Mouse (Mus musculus) adrenal gland, postnatal 36 days (tissue): ENCODE measurements around the gene Galnt4. TPM values are rescaled to one million over a fixed set of nuclear protein-coding genes. Genes with fewer than 3 reads are reported as not detected.
A peak's percentile ranks its signal among the peaks of the same experiment; 100 is the strongest.

ENCODE experiments used
- DNase-seq, 2 experiments: peaks; one replicate each; pipeline ENCODE4 v3.0.0; 2021; ENCODE audit warnings: mixed read lengths in 1 of 2
- total RNA-seq, 2 experiments: library from RNA; stranded (reverse); gene quantifications; 2 replicates each; pipeline ENCODE4 v1.2.3; 2021

Gene Galnt4
- total RNA-seq, 2 experiments from 2014 or later: 6.0 to 7.1 TPM

DNA sequence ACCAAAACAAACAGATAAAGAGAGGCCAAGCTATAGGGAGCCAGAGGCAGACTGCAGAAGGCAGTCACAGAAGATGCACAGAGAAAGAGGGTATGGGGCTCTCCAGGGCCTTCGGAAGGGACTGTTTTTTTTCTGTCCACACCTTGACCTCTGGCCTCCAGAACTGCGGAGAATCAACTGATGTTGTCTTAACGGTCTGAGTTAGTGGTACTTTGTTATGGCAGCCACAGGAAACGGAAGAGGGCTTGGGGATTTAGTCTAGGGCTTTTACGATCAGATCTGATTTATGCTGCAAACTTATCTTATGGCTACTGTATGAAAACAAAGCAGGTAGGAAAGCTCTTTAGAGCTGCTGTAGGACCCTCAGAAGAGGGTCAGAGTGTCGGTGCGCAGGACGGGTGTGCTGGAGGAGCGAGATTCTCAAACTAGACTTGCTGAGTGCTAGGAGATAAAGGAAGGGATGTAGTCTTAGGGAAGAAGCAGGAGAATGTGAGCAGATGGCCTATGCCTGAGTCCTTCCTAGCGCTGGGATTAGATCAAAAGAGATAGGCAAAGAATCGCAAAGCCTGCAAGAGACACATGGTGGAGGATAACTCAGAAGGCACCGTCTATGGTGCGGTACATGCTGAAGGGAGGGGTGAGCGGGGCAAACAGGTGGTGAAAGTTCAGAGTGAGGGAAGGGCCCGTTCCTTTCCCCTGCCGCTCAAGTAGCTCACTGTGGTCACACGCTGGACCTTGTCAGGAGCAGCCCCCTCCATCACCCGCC, 7.7 kb downstream of the Galnt4 start:
- no peak for DNase-seq

DNA sequence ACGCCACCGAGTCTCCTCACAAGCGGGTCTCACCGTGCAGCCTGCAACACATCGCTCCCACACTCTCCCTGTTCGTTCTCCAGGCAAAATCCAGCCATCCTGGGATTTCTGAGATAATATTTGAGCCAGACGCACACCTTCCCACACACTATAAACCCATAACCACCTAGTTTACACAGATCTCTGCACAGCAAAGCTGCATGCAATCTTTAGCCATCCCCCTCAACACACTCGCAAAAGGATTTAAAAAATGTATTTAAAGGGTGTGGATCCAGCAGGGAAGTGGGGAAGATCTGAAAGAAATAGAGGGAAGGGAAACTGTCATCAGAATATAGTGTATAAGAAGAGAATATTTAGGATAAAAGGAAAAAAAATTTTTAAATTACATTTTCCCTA, 8.3 kb downstream of the Galnt4 start:
- no peak for DNase-seq

DNA sequence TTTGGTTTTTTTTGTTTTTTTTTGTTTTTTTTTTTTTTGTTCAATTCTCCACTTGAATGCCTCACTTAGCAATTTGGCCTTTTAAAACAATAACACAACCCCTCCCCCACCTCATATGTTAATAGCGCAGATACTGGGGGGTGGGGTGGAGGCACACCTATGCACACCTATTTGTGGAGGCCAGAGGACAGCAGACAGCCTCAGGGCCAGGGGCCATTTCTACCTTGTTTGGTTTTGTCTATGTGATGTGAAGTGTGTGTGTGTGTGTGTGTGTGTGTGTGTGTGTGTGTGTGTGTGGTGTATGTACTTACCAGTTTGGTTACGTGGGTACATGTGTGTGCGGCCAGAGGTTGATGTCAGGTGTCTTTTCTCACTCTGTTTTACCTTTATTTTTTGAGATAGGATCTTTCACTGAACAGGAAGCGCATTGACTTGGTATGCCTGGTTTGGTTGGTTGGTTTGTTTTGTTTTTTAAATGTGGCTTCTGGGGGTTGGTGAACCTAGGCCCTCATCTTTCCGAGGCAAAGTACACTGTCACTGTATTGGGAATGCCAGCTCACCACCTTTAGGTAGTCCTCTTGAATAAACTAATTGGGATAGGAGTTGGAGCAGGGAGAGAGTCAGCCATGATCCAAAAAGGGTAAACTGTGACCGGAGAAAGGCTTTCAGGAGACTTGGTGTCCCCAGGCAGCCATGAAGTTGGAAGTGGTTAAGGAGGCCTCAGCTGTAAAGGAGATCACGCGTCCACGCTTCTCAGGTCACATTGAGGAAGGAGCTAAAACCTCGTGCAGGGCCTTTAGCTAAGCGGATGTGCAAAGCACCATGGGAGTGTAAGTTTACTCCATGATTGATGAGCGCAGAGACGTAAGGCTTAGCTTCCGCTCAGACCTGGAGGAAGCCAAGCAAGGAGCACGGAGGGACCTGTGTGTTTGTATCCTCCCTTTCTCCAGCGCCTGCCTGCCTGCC, 9.0 kb downstream of the Galnt4 start:
- DNase-seq: no peak

DNA sequence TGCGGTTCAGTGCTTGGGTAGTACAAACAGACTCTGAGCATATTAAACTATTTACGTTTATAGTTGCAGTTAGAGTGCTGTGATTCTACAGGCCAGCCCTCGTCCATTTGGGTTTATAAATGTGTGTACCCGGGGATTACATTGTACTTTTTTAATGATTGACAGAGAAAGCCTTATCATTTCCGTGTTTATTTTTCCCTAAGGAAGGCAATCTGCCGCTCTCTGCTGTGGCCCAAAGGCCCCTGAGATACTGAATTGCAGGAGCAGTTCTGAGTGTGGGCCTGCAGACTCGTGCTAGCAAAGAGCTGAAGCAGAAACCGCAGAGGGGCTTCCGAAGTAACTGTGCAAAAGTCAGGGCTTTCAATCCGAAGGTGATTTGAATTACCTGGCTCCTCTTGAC, 9.9 kb downstream of the Galnt4 start:
- no peak for DNase-seq

GRCm38 (mm10) chr10:99118697-99119096, 10.7 kb downstream of the Galnt4 start:
- no peak for DNase-seq

GRCm38 (mm10) chr10:99119471-99119870, 11.5 kb downstream of the Galnt4 start:
- no peak for DNase-seq

- DNase-seq: no peak
Observed at GRCm38 (mm10) chr10:99126225-99126624, 18.3 kb downstream of the Galnt4 start, which contains the start of gene Phxr2. Gene Phxr2 (minus strand): TSS chr10:99126325.

GRCm38 (mm10) chr10:99126954-99127353, 19.0 kb downstream of the Galnt4 start:
- no peak for DNase-seq

GRCm38 (mm10) chr10:99127691-99128261, 19.8 kb downstream of the Galnt4 start:
- DNase-seq: no peak

- DNase-seq: no peak
Observed at GRCm38 (mm10) chr10:99130611-99131010, 22.7 kb downstream of the Galnt4 start.

- no peak for DNase-seq
Observed at GRCm38 (mm10) chr10:99131298-99131697, 23.3 kb downstream of the Galnt4 start.

DNA sequence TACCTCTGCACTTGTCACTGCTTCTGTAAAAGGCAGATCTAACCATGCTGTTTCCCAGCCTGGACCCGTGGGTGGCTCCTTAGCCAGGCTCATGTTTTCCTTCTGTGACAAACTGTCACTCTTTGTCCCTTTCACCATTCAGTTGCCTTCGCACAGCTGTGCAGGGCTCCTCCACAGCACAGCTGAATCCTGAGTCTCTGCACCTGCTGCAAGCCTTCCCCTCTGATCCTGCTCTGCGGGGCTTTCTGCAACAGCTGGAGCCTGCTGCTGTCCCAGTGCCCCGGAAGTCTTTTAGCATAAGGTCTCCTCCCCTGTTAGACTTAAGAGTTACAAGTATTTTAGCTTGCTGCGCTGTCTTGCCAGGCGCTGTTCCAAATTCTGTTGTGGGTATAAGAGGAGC, 24.2 kb downstream of the Galnt4 start:
- no peak for DNase-seq

DNA sequence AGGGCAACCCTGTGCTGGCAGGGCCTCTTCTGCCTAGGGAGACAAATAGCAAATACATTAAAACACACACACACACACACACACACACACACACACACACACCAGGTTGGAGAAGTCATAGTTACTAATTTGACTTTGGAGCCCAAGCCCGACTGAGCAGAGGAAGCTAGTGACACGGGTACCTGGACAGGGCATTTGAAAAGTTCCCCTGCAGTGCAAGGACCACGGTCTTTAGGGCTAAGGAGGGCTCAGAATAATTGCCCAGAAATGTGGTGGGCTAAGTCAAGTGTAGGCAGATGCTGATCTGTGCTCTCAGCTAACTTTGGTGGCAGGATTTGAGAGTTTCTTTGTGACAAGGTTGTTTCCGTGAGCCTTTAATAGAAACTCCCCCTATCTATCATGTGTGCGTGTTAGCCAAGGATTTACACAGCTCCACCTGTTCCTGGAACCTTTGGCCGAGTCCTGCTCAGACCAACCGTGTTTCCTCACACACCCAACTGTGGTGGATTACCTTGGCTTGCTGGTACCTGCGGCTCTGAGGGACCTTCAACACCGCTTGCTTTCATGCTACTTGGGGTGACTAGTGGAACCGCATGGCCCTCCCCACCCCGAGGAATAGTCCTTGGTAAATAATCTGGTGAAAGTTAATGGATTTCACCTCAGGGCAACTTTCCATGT, 24.8 kb downstream of the Galnt4 start:
- no peak for DNase-seq

DNA sequence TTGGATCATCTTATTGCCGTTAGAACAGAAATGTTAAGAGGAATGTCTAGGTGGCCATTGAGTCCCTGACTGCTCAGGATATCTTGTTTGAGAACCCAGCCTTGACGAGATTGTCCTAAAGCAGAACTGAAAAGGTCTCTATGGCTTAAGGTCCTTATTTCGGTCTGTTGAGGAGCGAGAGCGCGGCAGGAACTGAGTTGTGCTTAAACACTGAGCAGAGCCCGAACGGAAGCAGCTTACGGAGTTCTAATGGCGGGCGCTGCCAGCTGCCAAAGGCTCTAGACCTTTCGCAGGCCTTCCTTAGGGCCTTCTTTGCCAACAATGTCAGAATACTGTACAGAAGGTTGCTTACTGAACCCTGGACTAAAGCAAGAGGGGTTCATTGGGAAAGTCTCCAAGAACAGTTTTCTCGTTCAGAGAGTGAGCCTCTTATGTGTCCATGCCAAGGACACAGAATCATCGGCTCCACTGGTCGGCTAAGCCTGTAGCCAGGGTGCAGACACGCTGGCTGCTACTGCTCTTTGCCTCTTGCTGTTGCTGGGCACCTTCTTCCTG, 25.4 kb downstream of the Galnt4 start:
- no peak for DNase-seq

GRCm38 (mm10) chr10:99136337-99136736, 28.4 kb downstream of the Galnt4 start:
- DNase-seq: peak; percentile 27 to 48

DNA sequence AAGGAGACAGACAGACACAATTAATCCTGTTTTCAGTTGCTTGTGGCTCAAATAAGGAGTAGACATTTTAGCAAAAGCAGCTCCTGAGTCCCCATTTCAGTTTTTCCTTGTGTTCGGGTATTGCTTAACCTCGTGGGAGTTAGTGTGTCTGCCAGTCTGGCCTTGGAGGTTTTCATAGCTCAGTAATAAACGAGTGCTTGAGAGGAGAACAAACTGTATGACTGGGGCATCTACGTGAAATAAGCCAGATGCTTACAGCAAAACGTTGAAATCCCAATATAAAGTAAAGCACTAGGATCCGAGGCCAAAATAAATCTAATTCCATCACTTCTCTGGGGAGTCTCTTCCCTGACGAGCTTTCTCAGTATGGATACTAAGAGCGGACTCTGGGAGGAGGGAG, 37.7 kb downstream of the Galnt4 start:
- no peak for DNase-seq

DNA sequence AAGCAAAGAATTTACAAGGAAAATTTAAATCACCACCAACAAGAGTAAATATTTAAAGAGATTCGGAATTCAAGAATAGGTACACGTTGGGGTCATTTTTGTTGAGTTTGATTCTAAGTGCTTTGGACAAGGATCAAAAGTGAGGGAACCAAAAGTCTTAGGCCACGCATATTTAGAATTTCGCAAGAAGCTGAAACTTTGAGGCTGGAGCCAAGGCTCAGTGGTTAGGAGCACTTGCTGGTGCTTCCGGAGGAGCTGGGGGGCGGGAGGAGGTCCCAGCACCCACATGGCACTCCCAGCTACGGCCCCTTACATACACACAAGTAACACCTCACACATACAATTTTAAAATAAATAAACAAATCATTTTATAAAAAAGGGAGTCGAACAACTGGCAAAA, 38.6 kb downstream of the Galnt4 start:
- no peak for DNase-seq

- no peak for DNase-seq
Observed at GRCm38 (mm10) chr10:99150016-99150415, 42.1 kb downstream of the Galnt4 start.

DNA sequence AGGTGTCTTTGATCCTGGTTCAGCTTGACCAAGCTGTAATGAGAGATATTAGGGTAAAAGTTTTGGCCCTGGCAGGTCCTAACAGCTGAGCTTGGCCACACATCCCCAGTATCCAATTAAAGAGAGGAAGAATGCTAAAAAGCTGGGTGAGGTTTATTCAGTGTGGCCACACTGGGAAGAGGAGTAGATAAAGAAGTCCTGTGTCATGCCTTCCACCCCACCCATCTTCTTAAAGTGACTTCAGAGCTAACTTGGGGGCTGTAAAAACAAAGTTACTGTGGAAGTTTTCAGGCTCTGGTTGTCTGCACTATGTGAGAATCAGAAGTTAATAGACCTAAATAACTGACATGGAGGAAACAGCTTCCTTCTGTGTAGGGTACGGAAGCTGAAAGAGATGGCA, 43.6 kb downstream of the Galnt4 start:
- DNase-seq: no peak

GRCm38 (mm10) chr10:99152063-99152462, 44.1 kb downstream of the Galnt4 start:
- DNase-seq: peak; percentile 30 to 47

DNA sequence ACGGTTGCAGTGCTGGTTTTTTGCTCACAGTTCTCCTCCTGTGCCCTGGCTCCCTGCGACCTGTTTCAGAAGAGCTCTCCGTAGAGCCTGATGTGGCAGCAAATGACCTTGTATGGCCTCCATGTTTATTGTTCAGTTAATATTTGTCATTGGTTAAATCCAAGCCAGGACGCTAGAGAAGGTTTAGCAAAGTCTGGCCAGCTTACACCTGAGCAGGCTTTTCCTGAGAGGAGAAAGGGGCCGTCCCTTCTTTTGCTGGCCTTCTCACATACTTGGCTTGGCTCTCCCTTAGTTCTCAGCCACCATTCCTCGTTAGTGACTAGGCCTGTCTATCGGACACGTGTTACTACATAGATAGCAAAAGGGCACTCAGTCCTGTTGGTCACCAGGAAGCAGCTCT, 46.7 kb downstream of the Galnt4 start:
- DNase-seq: no peak

DNA sequence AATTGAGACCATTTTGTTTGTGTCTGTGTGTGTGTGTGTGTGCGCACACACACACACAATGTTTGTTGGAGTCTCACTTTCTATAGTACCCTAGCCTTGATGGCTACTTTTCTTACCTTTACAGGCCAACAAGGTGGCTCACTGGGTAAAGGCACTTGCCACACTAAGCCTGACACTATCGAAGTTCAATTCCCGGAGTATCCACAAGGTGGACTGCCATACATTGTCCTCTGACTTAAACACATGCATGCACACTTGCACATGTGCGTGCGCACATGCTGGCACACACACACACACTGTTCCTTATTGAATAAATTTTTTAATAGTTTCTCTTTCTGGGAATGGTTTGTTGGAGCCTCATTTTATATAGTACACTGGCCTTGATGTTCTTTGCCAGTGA, 48.8 kb downstream of the Galnt4 start:
- no peak for DNase-seq
